ENCODE assay signal across 16 mouse cellular contexts in the genomic region with DNA sequence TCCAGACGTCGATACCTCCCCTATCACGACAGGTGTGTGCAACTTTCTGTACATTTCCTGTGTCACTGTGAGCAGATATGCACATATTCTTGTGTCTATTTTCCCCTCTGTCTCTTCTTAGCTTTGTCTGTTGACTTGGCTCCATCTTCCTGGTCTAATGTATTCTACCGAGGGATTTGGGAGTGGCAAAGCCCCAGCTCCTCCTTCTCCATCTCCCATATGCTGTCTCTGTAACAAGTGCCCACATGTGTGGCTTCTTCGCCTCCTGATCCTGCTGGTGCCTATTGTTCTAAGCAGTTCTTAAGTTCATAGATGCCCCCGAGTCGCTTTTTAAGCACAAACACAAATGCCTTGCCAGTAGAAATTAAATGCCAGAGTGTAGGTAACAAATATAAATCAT.
DNase-seq lines count a peak whose midpoint lies in the region; ATAC-seq and TF ChIP-seq lines count a peak whose summit lies in the region.
"Had no signal": no experiment of that assay in that cellular context is flagged by ENCODE, and none has a peak within 500 bp of the region (broad histone marks: within the 10 kb centered on the region; RNA-seq: fewer than 3 reads in every experiment).

No protein-coding gene starts in this region.

- no peak overlapping the region for H3K4me2 ChIP-seq in forebrain, embryonic 14.5 days (ENCODE audit: low read length)
- peak overlapping the region; percentile 45 for H3K4me2 ChIP-seq in embryonic facial prominence, embryonic 13.5 days
- 0 out of 2 replicates have a peak overlapping the region, but pooled peaks have one; percentile 3 for H3K4me2 ChIP-seq in hindbrain, postnatal 0 days (ENCODE audit: low read depth, low read length)
- H3K4me2 ChIP-seq: limb, embryonic 15.5 days; stomach, embryonic 15.5 days had no signal

- 70% methylated on average over 7 of the region's 7 CpGs for WGBS in forebrain, embryonic 14.5 days
- WGBS in forebrain, embryonic 10.5 days, result 85% methylated on average over 7 of the region's 7 CpGs
- 55% methylated on average over 7 of the region's 7 CpGs for WGBS in embryonic facial prominence, embryonic 13.5 days
- WGBS in hindbrain, postnatal 0 days, result 61% methylated on average over 7 of the region's 7 CpGs

- H3K27ac ChIP-seq in forebrain, embryonic 14.5 days (ENCODE audit: low read depth, low read length), result no peak overlapping the region
- no peak overlapping the region for H3K27ac ChIP-seq in forebrain, embryonic 10.5 days
- H3K27ac ChIP-seq in embryonic facial prominence, embryonic 13.5 days, result no peak overlapping the region
- peak overlapping the region; percentile 36; the same call in 1 of the 2 replicates for H3K27ac ChIP-seq in hindbrain, postnatal 0 days
- H3K27ac ChIP-seq: kidney, postnatal 0 days; limb, embryonic 15.5 days; stomach, embryonic 15.5 days had no signal

- H3K4me3 ChIP-seq in forebrain, embryonic 14.5 days (ENCODE audit: low read depth, low read length), result no peak overlapping the region
- H3K4me3 ChIP-seq in forebrain, embryonic 10.5 days, result no peak overlapping the region
- 0 out of 2 replicates have a peak overlapping the region, but pooled peaks have one; percentile 12 for H3K4me3 ChIP-seq in embryonic facial prominence, embryonic 13.5 days
- no peak overlapping the region for H3K4me3 ChIP-seq in hindbrain, postnatal 0 days (ENCODE audit: low read length)
- H3K4me3 ChIP-seq: limb, embryonic 15.5 days; stomach, embryonic 15.5 days had no signal

- H3K9ac ChIP-seq in forebrain, embryonic 14.5 days (ENCODE audit: low read length), result no peak overlapping the region
- no peak overlapping the region for H3K9ac ChIP-seq in embryonic facial prominence, embryonic 13.5 days
- H3K9ac ChIP-seq in hindbrain, postnatal 0 days (replicated peaks; ENCODE audit: low read length), result no peak overlapping the region
- H3K9ac ChIP-seq: limb, embryonic 15.5 days; liver, postnatal 0 days; stomach, embryonic 15.5 days had no signal

- peaks cover 19% of the 10 kb centered on the region for H3K4me1 ChIP-seq in forebrain, embryonic 14.5 days (ENCODE audit: control insufficient read depth, insufficient read depth, low read length)
- peaks cover 48% of the 10 kb centered on the region for H3K4me1 ChIP-seq in forebrain, embryonic 10.5 days
- peaks cover 50% of the 10 kb centered on the region for H3K4me1 ChIP-seq in embryonic facial prominence, embryonic 13.5 days
- peaks cover 10% of the 10 kb centered on the region; the same call in 1 of the 2 replicates for H3K4me1 ChIP-seq in hindbrain, postnatal 0 days (ENCODE audit: insufficient read depth, low read length)
- H3K4me1 ChIP-seq: stomach, embryonic 15.5 days had no signal

- intact Hi-C loops in left cerebral cortex, postnatal 4 days (cut with DNase I), result no loop called here
- intact Hi-C loops in heart, postnatal 36 days (cut with DNase I), result no loop called here

- H3K27me3 ChIP-seq in forebrain, embryonic 14.5 days (replicated peaks; ENCODE audit: control insufficient read depth, insufficient read depth, low read length), result no peaks in the 10 kb centered on the region
- H3K27me3 ChIP-seq in forebrain, embryonic 10.5 days (ENCODE audit: poor library complexity, severe bottlenecking), result no peaks in the 10 kb centered on the region
- no peaks in the 10 kb centered on the region for H3K27me3 ChIP-seq in embryonic facial prominence, embryonic 13.5 days
- H3K27me3 ChIP-seq in hindbrain, postnatal 0 days (ENCODE audit: insufficient read depth, low read length), result no peaks in the 10 kb centered on the region
- H3K27me3 ChIP-seq: CH12.LX; limb, embryonic 15.5 days; stomach, embryonic 15.5 days had no signal

- H3K9me3 ChIP-seq in forebrain, embryonic 14.5 days (replicated peaks; ENCODE audit: control insufficient read depth, low read length), result no peaks in the 10 kb centered on the region
- no peaks in the 10 kb centered on the region for H3K9me3 ChIP-seq in forebrain, embryonic 10.5 days
- no peaks in the 10 kb centered on the region for H3K9me3 ChIP-seq in embryonic facial prominence, embryonic 13.5 days
- no peaks in the 10 kb centered on the region for H3K9me3 ChIP-seq in hindbrain, postnatal 0 days (ENCODE audit: low read length)
- H3K9me3 ChIP-seq: limb, embryonic 15.5 days; stomach, embryonic 15.5 days had no signal

- TF ChIP-seq CTCF in hindbrain, postnatal 0 days (IDR thresholded peaks at IDR 0.05; ENCODE audit: low read depth), result no peak

- H3K36me3 ChIP-seq in forebrain, embryonic 14.5 days (ENCODE audit: control insufficient read depth, insufficient read depth, low read length), result no peaks in the 10 kb centered on the region
- no peaks in the 10 kb centered on the region for H3K36me3 ChIP-seq in forebrain, embryonic 10.5 days (replicated peaks)
- no peaks in the 10 kb centered on the region for H3K36me3 ChIP-seq in embryonic facial prominence, embryonic 13.5 days
- no peaks in the 10 kb centered on the region for H3K36me3 ChIP-seq in hindbrain, postnatal 0 days (ENCODE audit: insufficient read depth, low read length)
- H3K36me3 ChIP-seq: limb, embryonic 15.5 days; stomach, embryonic 15.5 days had no signal

- ATAC-seq in forebrain, embryonic 14.5 days, result no peak
- ATAC-seq in embryonic facial prominence, embryonic 13.5 days (ENCODE audit: insufficient number of reproducible peaks, insufficient read depth, low FRiP score, low TSS enrichment, low read depth), result no peak
- ATAC-seq in hindbrain, postnatal 0 days, result no peak
- ATAC-seq: liver, postnatal 0 days had no signal

- peak; percentile 47 for DNase-seq in forebrain, embryonic 14.5 days (ENCODE audit: low spot score)
- no peak for DNase-seq in forebrain, embryonic 10.5 days (ENCODE audit: extremely low spot score, low spot score)
- peak; percentile 52 for DNase-seq in left cerebral cortex, postnatal 4 days
- DNase-seq in left cerebral cortex, adult 11 months (ENCODE audit: low spot score), result no peak
- DNase-seq in hindbrain, postnatal 0 days (ENCODE audit: low spot score), result peak; percentile 60
- no peak for DNase-seq in cerebellum, adult 9-11 months
- no peak for DNase-seq in heart, postnatal 36 days
- DNase-seq: cerebellum, postnatal 36 days; gastrocnemius, postnatal 36 days; liver, postnatal 0 days; thymus, adult 2 months had no signal

Comparison
In these comparisons a context has a peak if more than half of its experiments do, and no peak if none do; other contexts are left out.
1. DNase-seq: peak in forebrain, embryonic 14.5 days (single experiment), left cerebral cortex, postnatal 4 days (single experiment) and hindbrain, postnatal 0 days (single experiment); none in forebrain, embryonic 10.5 days (single experiment), left cerebral cortex, adult 11 months (single experiment), cerebellum, adult 9-11 months (single experiment) and heart, postnatal 36 days (0 of 2).